Mouse (Mus musculus) kidney, adult 2 months (tissue): ENCODE measurements around the gene Cdsn.

ENCODE experiments used
- CTCF ChIP-seq: fragments of 200-500 bp; conservative IDR thresholded peaks from 2 replicates; pipeline ENCODE4 v1.5.1; 2011; ENCODE audit warnings: low read depth, mild to moderate bottlenecking, control low read depth, low read length, moderate library complexity, mixed read lengths; ENCODE audit not compliant: insufficient read depth, insufficient read length
- POLR2A ChIP-seq: fragments of 200-500 bp; IDR thresholded peaks from one replicate; pipeline ENCODE4 v1.6.1; 2011; ENCODE audit warnings: low read depth, low read length, control low read depth

GRCm38 (mm10) chr17:35503849-35504248 is 48.1 kb upstream of the Cdsn start:
- no peak for TF ChIP-seq POLR2A
- TF ChIP-seq CTCF = no peak
